Mouse (Mus musculus) heart, adult 11 months (tissue): ENCODE results near the gene Map4k2.
"Not testable (repeated sequence)": the region's sequence is repeated elsewhere in the genome, so short reads cannot be mapped to it uniquely, and the experiment has no call there.

Experiments
- DNase-seq: peaks from one replicate; pipeline ENCODE4 v3.0.0; 2022

The Map4k2 gene

DNA sequence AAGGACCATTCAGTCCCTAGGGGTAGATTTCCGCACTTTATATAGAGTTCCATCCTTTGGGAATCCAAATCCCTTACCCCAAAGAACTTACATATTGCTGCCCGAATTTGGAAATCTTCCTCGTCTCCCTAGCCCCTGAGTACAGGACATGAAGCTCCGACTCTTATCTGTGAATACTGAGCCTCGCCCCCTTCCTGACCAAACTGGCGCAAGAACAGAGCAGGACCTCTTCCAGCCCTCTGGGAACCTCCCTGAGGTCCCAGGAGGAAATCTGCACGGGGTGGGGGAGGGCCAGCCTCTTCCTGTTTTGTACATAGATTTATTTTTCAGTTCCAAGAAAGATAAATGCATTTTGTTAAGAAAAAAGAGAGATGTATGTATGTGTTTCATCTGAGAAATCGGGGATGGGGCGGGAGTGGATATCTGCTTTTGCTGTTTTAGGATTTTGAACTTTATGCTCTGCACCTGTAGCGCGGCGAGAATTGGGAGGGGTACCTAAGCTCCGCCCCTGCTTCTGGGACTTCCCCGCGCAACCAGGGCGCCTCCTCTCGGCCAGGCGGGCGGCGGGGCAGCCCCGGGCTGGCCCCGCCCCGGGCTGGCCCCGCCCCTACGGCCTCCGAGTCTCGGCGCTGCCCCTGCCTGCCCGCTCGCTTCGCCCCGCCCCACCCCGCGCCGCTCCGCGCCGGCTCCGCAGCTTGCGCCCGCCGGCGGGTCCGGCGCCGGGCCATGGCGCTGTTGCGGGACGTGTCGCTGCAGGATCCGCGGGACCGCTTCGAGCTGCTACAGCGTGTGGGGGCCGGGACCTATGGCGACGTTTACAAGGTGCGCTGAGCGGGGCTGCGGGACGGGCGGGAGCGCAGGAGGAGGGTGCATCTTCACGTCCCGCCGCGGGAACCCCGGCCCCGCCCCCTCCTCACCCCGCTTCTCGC, at the start of gene Map4k2:
TSS of gene Map4k2 (plus strand) at position 612 of the 929 bp plus-strand sequence.
- DNase-seq, result peak; percentile 99

DNA sequence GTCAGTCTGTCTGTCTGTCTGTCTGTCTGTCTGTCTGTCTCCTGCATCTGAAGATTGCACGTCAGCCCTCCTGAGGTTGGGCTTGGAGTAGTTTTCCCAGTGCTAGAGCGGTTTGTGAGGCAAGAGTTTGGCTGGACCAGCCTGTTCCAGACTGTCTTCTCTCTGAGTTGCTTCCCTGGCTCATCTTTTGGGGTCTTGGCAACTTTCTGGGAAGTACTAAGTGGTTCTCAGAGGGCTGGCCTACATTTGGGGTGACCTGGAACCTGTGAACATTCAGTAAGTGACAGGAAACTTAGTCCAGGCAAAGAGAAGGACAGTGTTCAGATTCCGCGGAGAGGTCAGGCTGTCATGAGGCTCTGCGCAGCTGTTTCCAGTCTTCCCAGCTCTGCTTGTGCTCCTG, 48.7 kb upstream of the Map4k2 start:
- DNase-seq, result no peak

DNA sequence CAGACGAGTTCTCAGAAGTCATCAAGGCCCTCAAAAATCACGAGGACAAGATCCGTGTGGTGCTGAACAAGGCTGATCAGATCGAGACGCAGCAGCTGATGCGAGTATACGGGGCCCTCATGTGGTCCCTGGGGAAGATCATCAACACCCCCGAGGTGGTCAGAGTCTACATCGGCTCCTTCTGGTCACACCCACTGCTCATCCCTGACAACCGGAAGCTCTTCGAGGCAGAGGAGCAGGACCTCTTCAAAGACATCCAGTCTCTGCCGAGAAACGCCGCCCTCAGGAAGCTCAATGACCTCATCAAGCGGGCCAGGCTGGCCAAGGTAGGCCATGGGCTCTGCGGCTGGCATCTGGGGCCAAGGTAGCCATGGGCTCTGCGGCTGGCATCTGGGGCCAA, 46.6 kb upstream of the Map4k2 start:
- DNase-seq, result peak; percentile 94

DNA sequence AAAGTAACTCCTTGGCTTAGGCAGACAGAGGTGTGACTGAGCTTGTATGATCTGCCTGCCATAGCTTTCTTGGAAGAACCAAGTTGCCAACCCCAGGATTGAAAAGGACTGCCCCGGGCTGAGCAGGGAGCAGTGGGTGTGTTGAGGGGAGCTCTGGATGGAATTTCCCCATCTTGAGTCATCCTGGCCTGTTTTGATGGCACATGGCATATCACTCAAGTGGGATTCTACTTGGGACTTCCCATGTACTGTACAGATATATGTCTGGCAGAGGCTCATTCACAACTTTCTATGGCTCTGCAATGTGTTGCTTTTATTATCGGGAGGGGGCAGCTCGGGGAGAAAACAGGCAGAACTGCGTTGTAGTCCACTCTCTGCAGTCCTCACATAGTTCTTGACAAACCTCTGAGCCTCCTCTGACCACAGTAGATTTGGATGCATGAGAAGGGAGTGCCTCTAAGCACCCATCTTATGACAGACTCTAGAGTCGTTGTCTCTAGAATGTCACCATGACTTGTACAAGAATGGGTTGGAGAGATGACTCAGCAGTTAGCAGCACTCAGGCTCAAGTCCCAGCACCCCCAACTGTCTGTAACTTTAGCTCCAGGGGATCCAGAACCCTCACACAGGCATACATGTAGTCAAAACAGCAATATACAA, 44.3 kb upstream of the Map4k2 start:
- no peak for DNase-seq

DNA sequence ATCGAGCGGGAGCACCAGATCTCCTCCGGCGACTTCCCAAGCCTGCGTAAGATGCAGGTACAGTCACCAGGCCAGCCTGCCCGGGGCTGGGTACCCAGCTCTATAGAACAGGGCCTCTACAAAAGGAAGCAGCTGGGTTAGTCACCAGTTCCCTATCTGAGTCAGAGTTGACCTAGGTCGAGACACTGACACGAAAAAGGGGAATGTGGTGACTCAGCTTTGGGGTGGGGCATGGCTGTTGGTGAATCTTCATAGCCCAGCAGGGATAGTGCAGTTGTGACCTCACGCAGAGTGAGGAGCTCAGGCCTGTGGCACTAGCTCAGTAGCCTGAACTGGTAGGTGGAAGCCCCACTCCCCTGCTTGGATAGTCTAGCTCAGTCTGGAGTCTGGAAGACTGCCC, 43.3 kb upstream of the Map4k2 start:
- peak; percentile 98 for DNase-seq

DNA sequence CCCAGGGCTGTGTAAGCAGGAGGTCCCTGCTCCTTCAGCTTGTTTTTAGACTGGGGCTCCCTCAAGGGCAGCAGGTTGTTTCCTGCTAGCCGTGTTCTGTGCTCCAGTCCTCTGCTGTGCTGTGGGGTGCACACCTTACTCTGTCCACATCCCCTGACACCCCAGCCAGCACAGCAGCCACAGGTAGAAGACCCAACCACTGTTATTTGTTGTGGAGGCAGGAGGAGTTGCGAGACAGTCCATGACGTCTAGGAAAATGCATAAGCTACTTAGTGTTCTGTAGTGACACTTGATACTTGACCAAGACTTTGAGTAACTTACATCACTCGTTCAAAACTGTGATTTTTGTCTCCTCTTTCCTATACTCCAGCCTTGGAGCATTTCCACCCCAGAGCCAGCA, 41.9 kb upstream of the Map4k2 start:
- DNase-seq, result no peak

DNA sequence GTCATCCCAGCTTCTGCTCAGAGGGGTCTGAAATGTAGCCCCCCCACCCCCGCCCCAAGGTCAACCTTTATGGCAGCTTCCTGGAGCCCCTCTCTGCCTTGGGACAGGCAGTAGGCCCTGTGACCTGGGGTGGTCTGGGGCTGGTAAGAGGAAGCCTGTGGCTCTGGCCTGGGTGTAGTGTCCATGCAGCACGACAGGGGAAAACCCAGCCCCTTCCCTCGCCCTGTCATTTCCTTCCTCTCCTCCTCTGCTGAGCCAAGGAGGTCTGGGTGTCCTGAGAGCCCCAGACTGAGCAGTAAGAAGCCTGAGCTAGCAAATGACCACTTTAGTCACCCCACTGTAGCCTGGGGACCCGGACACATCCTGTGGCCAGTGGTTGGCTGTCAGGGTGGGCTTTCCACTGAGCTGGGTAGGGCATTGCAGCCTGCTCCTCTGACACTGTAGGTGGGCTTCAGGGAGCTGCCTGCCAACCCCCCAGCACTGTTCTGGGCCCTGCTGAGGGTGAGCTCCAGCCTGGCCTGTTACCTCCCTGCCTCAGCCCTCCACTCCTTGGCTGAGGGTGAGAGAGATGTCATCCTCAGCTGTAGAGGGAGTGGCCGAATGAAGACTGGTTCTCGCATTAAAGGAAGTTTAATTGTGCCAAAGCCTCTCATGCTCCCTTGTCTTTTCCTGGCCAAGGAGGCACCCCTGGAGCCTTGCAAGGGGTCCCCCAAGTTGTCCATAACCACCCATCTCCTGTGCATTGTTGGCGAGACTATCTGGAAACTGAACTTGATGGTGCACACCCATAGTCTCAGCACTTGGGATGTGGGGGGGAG, 41.3 kb upstream of the Map4k2 start:
- peak; percentile 98 for DNase-seq

DNA sequence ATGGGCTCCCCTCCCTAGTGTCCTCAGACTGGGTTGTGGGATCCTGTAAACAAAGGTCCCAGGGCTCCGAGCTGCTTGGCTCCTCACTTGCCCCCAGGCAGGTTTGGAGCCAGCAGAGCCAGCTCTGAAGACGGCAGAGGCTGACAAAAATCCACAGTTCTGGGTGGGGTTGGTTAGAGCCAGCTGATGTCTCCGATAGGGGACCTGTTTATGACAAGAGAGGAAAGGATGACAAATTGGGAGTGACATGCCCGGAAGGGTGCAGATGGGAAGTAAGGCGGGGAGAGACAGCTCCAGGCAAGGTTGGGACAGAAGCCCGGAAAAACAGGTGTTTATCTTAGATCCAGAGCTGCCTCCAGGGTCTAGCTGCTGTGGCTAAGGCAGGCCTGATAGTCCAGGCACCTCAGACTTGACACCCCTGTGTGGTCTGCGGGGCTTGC, 40.5 kb upstream of the Map4k2 start:
- DNase-seq, result peak; percentile 99

DNA sequence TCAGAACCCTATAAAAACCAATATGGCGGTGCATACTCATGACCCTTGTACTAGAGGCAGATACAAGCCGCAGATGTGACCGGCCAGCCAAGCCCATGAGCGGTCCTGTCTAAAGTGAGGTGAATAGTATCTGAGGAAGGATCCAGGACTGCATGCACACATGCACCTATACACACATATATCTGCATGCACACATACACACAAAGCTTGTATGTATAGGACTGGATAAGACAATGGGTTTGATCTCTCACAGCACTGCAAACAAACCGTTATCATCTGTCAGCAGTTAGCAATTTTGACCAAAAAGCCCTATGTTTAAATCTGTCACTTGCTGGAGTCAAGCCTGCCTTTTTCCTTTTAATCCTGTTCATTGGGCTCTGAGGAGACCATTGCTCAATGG, 38.8 kb upstream of the Map4k2 start:
- no peak for DNase-seq

DNA sequence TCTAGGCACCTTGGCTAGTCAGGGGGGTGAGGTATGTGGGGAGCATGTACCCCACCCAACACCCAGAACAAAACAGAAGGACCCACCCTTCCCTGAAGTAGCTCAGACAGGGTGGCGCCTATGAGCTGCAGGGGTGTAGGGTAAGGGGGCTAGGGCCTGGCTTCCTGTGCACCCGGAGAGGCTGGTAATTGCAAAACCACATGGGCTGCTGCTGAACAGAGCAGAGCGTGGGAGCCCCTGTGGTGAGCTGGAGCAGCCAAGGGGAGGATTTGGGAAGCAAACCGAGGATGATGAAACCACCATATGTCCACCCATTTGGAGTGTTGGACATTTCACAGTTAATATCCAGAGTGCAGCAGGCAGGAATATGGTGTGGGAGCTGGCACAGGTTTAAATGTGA, 38.4 kb upstream of the Map4k2 start:
- peak; percentile 99 for DNase-seq

DNA sequence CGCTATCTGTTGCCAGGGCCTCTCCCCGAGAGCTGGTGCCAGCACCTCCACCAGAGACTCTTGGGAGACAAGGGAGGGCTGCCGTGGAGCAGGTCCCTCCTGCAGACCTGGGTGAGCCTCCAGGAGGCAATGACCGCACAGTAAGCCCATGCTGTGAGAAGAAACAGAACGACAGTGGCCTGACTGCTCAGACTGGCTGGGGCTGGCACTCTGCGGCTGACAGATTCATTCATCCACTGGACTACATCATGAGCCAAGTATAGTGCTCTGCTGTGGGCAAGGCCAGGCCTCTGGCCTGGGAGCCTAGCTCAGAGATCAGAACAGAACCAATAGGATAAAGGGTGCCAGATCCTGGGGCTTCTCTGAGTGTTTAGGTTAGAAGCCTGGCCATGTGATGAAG, 37.1 kb upstream of the Map4k2 start:
- DNase-seq, result no peak

DNA sequence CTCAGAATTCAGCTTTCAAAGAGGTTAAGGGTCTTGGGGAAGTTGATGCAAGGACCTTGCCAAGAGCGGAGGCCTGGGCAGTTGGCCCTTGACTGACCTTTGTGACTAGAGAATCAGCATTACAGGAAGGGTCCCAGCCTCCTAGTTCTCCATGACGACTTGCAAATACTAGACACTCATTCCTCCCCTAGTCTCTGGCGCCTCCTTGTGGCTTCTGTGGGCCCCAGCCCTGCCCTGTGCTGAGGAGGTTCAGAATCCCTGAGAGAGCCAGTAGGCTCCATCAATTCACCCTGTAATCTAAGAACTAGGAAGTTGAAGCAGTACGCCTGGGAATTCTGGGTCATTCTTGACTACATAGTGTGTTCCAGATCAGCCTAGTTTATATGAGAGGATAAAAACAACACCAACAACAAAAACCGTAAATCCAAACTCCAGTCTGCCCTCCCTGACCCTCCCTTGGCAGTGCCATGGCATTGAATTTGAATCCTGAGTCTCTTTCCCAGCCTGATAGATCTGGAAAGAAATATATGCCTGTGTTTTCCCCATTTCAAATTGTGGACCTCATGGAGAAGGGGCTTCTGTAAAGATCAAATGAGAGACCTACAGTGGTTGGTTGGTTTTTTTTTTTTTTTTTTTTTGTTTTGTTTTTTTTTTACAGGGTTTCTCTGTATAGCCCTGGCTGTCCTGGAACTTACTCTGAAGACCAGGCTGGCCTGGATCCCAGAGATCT, 36.0 kb upstream of the Map4k2 start:
- DNase-seq, result peak; percentile 99

DNA sequence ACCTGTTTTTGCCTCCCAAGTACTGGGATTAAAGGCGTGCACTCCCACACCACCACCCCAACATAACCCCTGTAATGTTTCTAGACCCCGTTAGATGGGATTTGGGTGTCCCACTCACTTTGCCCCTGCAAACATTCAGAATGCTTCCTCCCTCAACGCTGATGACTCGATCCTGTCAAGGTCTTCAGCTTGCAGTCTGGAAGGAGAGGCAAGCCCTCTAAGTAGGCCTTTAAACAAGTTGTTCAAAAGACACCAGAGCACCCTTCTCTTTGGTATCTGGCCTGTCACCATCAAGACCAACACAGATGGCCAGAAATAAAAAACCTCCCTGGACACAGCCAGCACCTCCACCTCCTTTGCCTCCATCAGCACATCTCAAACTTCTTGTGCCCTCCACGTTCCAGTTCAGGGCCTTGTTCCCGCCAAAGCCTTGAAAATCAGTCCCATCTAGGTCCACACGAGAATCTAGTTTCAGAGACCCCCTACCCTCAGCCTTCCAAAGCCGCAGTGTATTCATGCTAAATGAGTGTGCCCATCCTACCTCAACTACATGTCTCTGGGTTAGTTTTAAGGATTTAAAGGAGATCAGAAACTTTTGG, 35.3 kb upstream of the Map4k2 start:
- DNase-seq, result peak; percentile 93

DNA sequence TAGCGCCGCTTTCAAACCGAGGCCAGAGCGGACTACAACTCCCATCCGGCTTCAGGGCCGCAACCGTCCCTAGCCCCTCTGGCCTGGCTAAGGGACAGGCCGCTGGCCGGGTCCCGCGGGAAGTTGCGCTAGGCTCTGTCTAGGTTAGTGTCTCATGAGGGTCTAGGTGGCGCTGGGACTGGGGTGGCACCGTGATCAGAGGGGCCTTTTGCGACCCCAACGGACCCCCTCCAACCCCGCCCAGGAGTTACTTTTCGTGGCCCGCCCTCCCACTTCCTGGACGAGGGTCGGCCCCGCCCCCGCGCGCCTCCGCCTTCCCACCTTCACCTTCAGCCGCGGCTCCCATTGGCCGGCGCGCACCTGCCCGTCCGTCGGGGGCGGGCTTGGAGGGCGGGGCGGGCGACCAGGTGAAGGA, 34.8 kb upstream of the Map4k2 start, which contains the start of gene Cdc42bpg:
TSS of gene Cdc42bpg (plus strand) at position 320 of the 415 bp plus-strand sequence.
- peak; percentile 99 for DNase-seq

DNA sequence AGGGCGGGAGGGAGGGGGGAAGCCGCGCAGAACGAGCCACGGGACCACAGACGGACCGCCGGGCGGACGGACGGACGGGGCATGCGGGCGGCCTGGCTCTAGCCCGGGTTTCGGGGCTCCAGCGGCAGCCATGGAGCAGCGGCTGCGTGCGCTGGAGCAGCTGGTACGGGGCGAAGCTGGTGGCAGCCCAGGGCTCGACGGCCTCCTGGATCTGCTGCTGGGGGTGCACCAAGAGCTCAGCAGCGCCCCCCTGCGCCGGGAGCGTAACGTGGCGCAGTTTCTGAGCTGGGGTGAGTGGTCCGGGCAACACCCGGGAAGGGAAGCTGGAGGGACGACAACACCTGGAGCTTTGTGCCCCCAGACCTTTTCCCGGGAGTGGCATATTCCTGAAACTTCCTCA, 34.3 kb upstream of the Map4k2 start:
- peak; percentile 98 for DNase-seq

DNA sequence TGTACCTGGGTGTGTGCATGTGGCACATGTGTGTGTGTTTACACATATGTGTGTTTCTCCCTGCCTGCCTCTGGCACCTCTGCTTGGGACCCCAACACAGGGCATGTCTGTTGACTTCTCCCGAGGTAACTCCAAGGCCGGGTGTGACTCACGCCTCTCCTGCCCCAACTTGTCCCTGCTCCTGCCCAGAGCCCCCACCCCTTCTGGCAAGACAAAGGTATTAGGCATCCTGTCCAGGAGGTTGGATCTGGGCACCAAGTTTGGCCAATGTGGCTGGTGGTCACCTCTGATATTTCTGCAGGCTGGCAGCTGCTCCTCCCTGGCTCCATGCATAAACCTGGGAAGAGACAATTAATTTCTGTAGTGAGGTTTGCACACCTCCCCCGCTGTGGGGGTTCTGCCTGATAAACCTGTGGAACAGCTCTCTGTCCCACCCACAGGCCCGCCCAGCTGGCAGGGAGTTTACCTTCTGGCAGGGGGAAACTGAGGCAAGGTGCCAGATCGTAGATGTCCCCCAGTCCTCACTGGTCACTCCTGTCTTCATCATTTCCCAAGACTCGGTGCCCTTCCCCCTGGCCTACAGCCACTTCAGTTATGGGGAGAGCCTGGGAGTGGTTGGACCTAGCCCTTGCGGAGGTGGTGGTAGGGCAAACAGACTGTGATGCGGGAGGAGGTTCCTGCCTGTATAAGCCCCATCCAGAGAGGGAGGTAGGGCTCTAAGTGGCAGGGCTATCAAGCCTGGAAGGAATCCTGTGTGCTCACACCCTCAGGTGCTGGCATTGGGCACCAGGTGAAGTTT, 33.0 kb upstream of the Map4k2 start:
- no peak for DNase-seq

DNA sequence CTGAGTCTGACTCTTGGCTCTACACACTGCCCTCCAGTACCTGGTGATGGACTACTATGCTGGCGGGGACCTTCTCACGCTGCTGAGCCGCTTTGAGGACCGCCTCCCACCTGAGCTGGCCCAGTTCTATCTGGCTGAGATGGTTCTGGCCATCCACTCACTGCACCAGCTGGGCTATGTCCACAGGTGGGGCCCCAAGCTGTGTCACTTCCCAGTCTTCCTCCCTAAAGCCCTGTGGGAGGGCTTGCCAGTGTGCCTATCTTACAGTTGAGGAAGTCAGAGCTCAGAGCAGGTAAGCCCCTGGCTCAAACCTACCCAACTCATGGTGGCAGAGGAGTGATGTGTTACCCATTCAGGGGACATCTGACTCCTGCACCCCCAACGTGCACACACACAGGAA, 30.8 kb upstream of the Map4k2 start:
- no peak for DNase-seq

DNA sequence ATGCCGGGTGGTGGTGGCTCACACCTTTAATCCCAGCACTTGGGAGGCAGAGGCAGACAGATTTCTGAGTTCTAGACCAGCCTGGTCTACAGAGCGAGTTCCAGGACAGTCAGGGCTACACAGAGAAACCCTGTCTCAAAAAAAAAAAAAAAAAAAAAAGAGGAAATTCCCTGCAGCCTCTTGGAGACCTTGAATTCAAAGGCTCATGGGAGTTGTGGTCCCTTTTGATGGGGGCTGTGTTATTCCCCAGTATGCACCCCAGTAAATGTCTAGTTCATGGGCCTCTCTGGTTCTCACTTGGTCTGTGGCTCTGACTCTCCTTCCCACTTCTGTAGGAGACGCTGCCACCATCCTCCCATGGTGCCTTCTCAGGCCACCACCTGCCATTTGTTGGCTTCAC, 29.2 kb upstream of the Map4k2 start:
- not testable (repeated sequence) for DNase-seq

DNA sequence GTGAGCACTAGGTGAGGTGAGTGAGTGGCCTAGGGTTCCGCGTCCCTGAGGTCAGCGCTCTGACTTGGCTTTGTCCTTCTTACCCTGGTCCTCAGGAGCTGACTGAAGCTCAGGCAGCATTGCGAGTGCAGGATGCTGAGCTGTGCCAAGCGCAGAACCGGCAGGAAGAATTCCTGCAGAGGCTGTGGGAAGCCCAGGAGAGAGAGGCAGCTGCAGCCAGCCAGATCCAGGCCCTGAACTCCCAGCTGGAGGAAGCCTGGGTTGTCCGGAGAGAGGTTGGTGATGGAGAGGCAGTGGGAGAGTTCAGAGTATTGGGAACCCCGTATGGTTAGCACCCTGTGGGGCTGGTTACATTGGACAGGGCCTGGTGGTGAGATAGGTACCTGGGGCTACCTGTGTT, 27.1 kb upstream of the Map4k2 start:
- no peak for DNase-seq

DNA sequence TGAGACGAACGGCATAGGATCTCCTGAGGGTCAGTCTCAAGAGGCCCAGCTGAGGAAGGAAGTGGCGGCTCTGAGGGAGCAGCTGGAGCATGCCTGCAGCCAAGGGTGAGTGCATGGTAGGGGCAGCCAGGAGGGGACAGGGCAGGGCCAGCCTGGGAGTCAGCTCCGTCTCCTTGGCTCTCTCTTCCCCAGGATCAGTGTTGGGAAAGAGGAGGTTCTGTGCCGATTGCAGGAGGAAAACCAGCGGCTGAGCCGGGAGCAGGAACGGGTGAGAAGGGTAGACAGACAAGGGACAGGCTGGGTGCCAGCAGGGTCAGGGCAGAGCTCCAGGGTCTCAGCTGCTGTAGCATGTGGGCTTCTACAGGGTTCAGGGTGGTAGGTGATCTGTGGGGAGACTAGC, 26.4 kb upstream of the Map4k2 start:
- DNase-seq, result no peak

DNA sequence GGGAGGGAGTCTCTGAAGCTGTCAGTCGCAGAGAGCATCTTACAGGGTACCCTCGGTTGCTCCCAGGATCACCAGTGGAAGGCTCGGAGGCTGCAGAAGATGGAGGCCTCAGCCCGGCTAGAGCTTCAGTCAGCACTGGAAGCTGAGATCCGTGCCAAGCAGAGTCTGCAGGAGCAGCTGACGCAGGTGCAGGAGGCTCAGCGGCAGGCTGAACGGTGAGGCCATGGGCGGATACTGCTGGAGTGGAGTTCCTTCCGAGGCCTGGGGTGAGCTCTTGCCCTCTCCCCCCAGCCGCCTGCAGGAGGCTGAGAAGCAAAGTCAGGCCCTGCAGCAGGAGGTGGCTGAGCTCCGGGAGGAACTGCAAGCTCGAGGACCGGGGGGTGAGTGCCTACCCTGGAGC, 25.4 kb upstream of the Map4k2 start:
- no peak for DNase-seq
